8 mouse cellular contexts compared by ENCODE assay signal in genomic region chr1:92906779-92907631, GRCm38 (mm10). TPM values are rescaled to one million over a fixed set of nuclear protein-coding genes. Genes with fewer than 3 reads are reported as not detected.
DNase-seq lines count a peak whose midpoint lies in the region; ATAC-seq lines count a peak whose summit lies in the region.

Dusp28 (plus strand) TSS chr1:92906981.

- no peaks in the 10 kb centered on the region for H3K9me3 ChIP-seq in embryonic facial prominence, embryonic 12.5 days
- H3K9me3 ChIP-seq in limb, embryonic 11.5 days (ENCODE audit: control insufficient read depth, low read length) = no peaks in the 10 kb centered on the region
- H3K9me3 ChIP-seq in midbrain, embryonic 13.5 days = no peaks in the 10 kb centered on the region

- no peaks in the 10 kb centered on the region; the same call in 1 of the 2 replicates for H3K27me3 ChIP-seq in embryonic facial prominence, embryonic 12.5 days
- no peaks in the 10 kb centered on the region for H3K27me3 ChIP-seq in limb, embryonic 11.5 days (ENCODE audit: control insufficient read depth, insufficient read depth, low read length)
- peaks cover 15% of the 10 kb centered on the region for H3K27me3 ChIP-seq in midbrain, embryonic 13.5 days

- H3K4me3 ChIP-seq in embryonic facial prominence, embryonic 12.5 days = peak within 1 kb of the TSS; percentile 79
- H3K4me3 ChIP-seq in limb, embryonic 11.5 days (ENCODE audit: low read depth, low read length) = peak within 1 kb of the TSS; percentile 66
- H3K4me3 ChIP-seq in midbrain, embryonic 13.5 days (replicated peaks) = peak within 1 kb of the TSS; percentile 70

- H3K36me3 ChIP-seq in embryonic facial prominence, embryonic 12.5 days = no peaks in the 10 kb centered on the region
- no peaks in the 10 kb centered on the region for H3K36me3 ChIP-seq in limb, embryonic 11.5 days (ENCODE audit: control insufficient read depth, insufficient read depth, low read length)
- no peaks in the 10 kb centered on the region for H3K36me3 ChIP-seq in midbrain, embryonic 13.5 days

- peak within 1 kb of the TSS; percentile 72 for H3K9ac ChIP-seq in embryonic facial prominence, embryonic 12.5 days
- peak within 1 kb of the TSS; percentile 56 for H3K9ac ChIP-seq in limb, embryonic 11.5 days (ENCODE audit: low read length)
- H3K9ac ChIP-seq in midbrain, embryonic 13.5 days (replicated peaks) = peak within 1 kb of the TSS; percentile 75

- peak within 1 kb of the TSS; percentile 67 for H3K4me2 ChIP-seq in embryonic facial prominence, embryonic 12.5 days (replicated peaks)
- peak within 1 kb of the TSS; percentile 47 for H3K4me2 ChIP-seq in limb, embryonic 11.5 days (ENCODE audit: low read depth, severe bottlenecking)
- peak within 1 kb of the TSS; percentile 66 for H3K4me2 ChIP-seq in midbrain, embryonic 13.5 days (replicated peaks)

- H3K4me1 ChIP-seq in embryonic facial prominence, embryonic 12.5 days = peaks cover 36% of the 10 kb centered on the region
- peaks cover 14% of the 10 kb centered on the region for H3K4me1 ChIP-seq in limb, embryonic 11.5 days (ENCODE audit: control insufficient read depth, insufficient read depth, low read length)
- peaks cover 46% of the 10 kb centered on the region for H3K4me1 ChIP-seq in midbrain, embryonic 13.5 days (replicated peaks)

- under 1% methylated on average over 81 of the region's 81 CpGs for WGBS in embryonic facial prominence, embryonic 12.5 days
- under 1% methylated on average over 79 of the region's 81 CpGs for WGBS in limb, embryonic 11.5 days
- WGBS in midbrain, embryonic 13.5 days = under 1% methylated on average over 81 of the region's 81 CpGs

- H3K27ac ChIP-seq in embryonic facial prominence, embryonic 12.5 days = peak within 1 kb of the TSS; percentile 89
- H3K27ac ChIP-seq in limb, embryonic 11.5 days (replicated peaks; ENCODE audit: low read depth, low read length) = peak within 1 kb of the TSS; percentile 58
- peak within 1 kb of the TSS; percentile 91 for H3K27ac ChIP-seq in midbrain, embryonic 13.5 days

- DNase-seq in 3T3-L1 (ENCODE audit: low read depth, low spot score) = peak; percentile 33
- DNase-seq in adrenal gland, postnatal 36 days = peak; percentile 95 to 97
- peak; percentile 100 for DNase-seq in heart, adult 11 months
- peak; percentile 92 for DNase-seq in kidney, adult 18-20 months
- DNase-seq in limb, embryonic 11.5 days (ENCODE audit: low spot score) = peak; percentile 90
- DNase-seq in spleen, adult 12 weeks (ENCODE audit: low spot score) = peak; percentile 80

- peak; percentile 84 for ATAC-seq in embryonic facial prominence, embryonic 12.5 days (ENCODE audit: insufficient number of reproducible peaks, insufficient read depth, low FRiP score, low TSS enrichment)
- ATAC-seq in limb, embryonic 11.5 days (ENCODE audit: insufficient number of reproducible peaks, low FRiP score, low TSS enrichment, low read depth) = peak; percentile 86
- peak; percentile 88 for ATAC-seq in midbrain, embryonic 13.5 days

RNA-seq across cellular contexts. Expression of gene Dusp28, which starts in this region (rescaled TPM):
- 10 to 100 TPM; 12.0 to 13.7 TPM for total RNA-seq in adrenal gland, postnatal 36 days (2021)
- 10.8 and 10.9 TPM in 2 replicates for polyA plus RNA-seq in embryonic facial prominence, embryonic 12.5 days (2016; fragmentation: Nextera tagmentation; extraction: Ambion mirVana)
- 7.9 and 10.1 TPM in 2 replicates for polyA plus RNA-seq in limb, embryonic 11.5 days (2014; fragmentation: Nextera tagmentation; extraction: Ambion mirVana)
- polyA plus RNA-seq in midbrain, embryonic 13.5 days (2015; fragmentation: Nextera tagmentation; extraction: Ambion mirVana) = 15.7 and 16.3 TPM in 2 replicates

Comparison
In these comparisons a context has a peak if more than half of its experiments do, and no peak if none do; other contexts are left out.
1. Peak in every context shown above with its lines: DNase-seq, ATAC-seq, H3K4me3 ChIP-seq and H3K27ac ChIP-seq.
2. DNase-seq: peak in every context shown above with its lines; median percentile 100 in heart, adult 11 months; 96 in adrenal gland, postnatal 36 days; 92 in kidney, adult 18-20 months; 90 in limb, embryonic 11.5 days; 80 in spleen, adult 12 weeks; 33 in 3T3-L1.